Mouse (Mus musculus): ENCODE data around the gene Gm28308.

- TF ChIP-seq GATA1 (IDR thresholded peaks at IDR 0.05; ENCODE audit: low read length): no peak
- TF ChIP-seq TAL1 (IDR thresholded peaks at IDR 0.05; ENCODE audit: low read length): no peak
Measured at GRCm38 (mm10) chr6:52163366-52164031, 49.6 kb downstream of the Gm28308 start.
